Mouse (Mus musculus) thymus, adult 2 months (tissue): ENCODE results near the gene Hdac9.

Experiments
- CTCF ChIP-seq: fragments of 200-500 bp; IDR thresholded peaks from 2 replicates; pipeline ENCODE4 v1.5.1; 2012; ENCODE audit warnings: mild to moderate bottlenecking, control low read depth, low read length, moderate library complexity, borderline replicate concordance; ENCODE audit not compliant: control insufficient read depth, poor library complexity, insufficient read depth; ENCODE audit errors: extremely low read depth
- POLR2A ChIP-seq: fragments of 200-500 bp; IDR thresholded peaks from 2 replicates; pipeline ENCODE4 v1.6.1; 2012; ENCODE audit warnings: mild to moderate bottlenecking, low read length, control low read depth, moderate library complexity; ENCODE audit not compliant: control insufficient read depth, poor library complexity, insufficient read depth; ENCODE audit errors: extremely low read depth

DNA sequence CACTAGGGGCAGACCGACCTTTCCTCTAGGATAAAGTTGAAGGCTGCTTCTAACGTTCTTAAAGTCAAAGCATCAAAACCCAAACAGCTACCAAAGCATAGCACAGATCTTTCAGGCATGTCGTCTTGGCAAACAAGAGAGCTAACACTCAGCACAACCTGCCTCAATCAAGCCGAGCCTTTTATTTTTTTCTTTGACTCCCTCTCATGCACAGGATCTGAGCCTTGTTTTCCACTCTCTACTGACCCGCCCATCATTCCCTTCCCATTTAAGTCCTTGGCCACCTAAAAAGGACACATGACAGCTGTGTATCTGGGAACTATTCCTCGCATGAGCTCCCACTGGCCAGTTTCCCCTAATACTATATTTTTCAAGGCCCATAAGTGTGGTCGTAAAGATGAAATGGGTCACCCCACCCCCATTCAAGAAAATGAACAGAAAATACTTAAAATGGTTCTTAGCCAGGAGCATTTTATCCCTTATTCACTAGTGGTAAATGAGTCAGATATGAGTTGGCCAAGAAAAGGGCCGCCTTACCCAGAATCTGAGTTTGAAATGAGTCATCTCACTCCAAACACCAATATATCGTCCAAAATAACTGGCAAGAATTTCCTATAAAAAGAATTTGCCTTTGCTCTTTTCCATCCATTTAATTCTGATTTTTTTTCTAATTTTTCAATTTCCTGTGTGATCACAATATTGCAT lies 840.9 kb downstream of the Hdac9 start:
- TF ChIP-seq CTCF (no peak), POLR2A (no peak)
